In genomic region chr12:25256268-25256667, GRCm38 (mm10) we compare ENCODE assay signal across 15 mouse cellular contexts.
"Had no signal": no experiment of that assay in that cellular context is flagged by ENCODE, and none has a peak within 500 bp of the region (broad histone marks: within the 10 kb centered on the region; RNA-seq: fewer than 3 reads in every experiment).

No protein-coding gene starts in this region.

- H3K4me1 ChIP-seq: intestine, embryonic 15.5 days; midbrain, embryonic 13.5 days; neural tube, embryonic 12.5 days had no signal

- H3K4me2 ChIP-seq: intestine, embryonic 15.5 days; limb, embryonic 12.5 days; midbrain, embryonic 13.5 days; neural tube, embryonic 12.5 days had no signal

- DNase-seq: kidney, adult 18-20 months; kidney, postnatal 10 days; kidney, postnatal 4 days; lung, adult 2 months; lung, postnatal 36 days; retina, postnatal 1 day; right cerebral cortex, postnatal 4 days had no signal

- H3K9me3 ChIP-seq: intestine, embryonic 15.5 days had no signal

- H3K27me3 ChIP-seq: intestine, embryonic 15.5 days; limb, embryonic 12.5 days; midbrain, embryonic 13.5 days; neural tube, embryonic 12.5 days had no signal

- ATAC-seq: intestine, embryonic 15.5 days; lung, postnatal 0 days; midbrain, embryonic 13.5 days had no signal

- H3K27ac ChIP-seq: intestine, embryonic 15.5 days; layer of hippocampus, adult 2 months; left cerebral cortex, adult 2 months; limb, embryonic 12.5 days; liver, embryonic 14.5 days; midbrain, embryonic 13.5 days; neural tube, embryonic 12.5 days had no signal

- H3K36me3 ChIP-seq: intestine, embryonic 15.5 days; limb, embryonic 12.5 days; midbrain, embryonic 13.5 days; neural tube, embryonic 12.5 days had no signal

- H3K4me3 ChIP-seq: intestine, embryonic 15.5 days; layer of hippocampus, adult 2 months; left cerebral cortex, adult 2 months; limb, embryonic 12.5 days; midbrain, embryonic 13.5 days; neural tube, embryonic 12.5 days had no signal

- H3K9ac ChIP-seq: intestine, embryonic 15.5 days; limb, embryonic 12.5 days; liver, embryonic 14.5 days; midbrain, embryonic 13.5 days; neural tube, embryonic 12.5 days had no signal
